Mouse (Mus musculus) CH12.LX (cell line): Measurements from ENCODE around the gene Itpr2.

Source experiments
- POLR2A ChIP-seq: IDR thresholded peaks from 2 replicates; pipeline ENCODE4 v1.6.1; 2011; ENCODE audit warnings: low read depth, mild to moderate bottlenecking, improper control_type of control experiment, low read length
- USF1 ChIP-seq: IDR thresholded peaks from 2 replicates; pipeline ENCODE4 v1.6.1; 2014; ENCODE audit warnings: low read depth, mild to moderate bottlenecking, inconsistent platforms, low read length, improper control_type of control experiment

- TF ChIP-seq USF1 (no peak), POLR2A (no peak)
Observed at GRCm38 (mm10) chr6:146519019-146519418, 17.0 kb upstream of the Itpr2 start.
